Mouse (Mus musculus): ENCODE results near the gene Fosb. TPM values are rescaled to one million over a fixed set of nuclear protein-coding genes. Genes with fewer than 3 reads are reported as not detected.

The Fosb gene
- polyA plus RNA-seq, 1 experiment: 2.1 TPM

DNA sequence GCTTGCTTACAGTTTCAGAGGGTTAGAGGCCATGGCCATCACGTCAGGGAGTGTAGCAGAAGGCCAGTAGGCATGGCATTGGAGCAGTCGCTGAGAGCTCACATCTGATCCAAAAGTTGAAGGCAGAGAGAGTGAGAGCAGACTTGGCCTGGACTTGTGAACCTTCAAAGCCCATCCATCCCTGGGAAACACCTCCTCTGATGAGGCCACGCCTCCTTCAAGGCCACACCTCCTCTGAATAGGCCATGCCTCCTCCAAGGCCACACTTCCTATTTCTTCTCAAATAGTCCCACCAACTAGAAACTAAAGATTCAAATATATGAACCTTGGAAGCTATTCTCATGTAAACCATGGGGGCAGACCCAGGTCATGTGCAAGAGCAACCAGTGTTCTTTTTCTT, 25.7 kb upstream of the Fosb start:
- Histone ChIP-seq H3K4me3 (ENCODE audit: insufficient read depth, low read length) (no peak overlapping the region), H3K27ac (ENCODE audit: insufficient read depth, low read length) (no peak overlapping the region), H3K4me1 (ENCODE audit: control insufficient read depth, insufficient read depth, low read length) (0 out of 2 replicates have a peak, but pooled peaks cover 2% of the 10 kb centered on the region)
- TF ChIP-seq POLR2A (IDR thresholded peaks at IDR 0.05; ENCODE audit: low read depth, low read length): no peak
- no peak for TF ChIP-seq CTCF (IDR thresholded peaks at IDR 0.05; ENCODE audit: borderline replicate concordance, insufficient read depth, low read length)

DNA sequence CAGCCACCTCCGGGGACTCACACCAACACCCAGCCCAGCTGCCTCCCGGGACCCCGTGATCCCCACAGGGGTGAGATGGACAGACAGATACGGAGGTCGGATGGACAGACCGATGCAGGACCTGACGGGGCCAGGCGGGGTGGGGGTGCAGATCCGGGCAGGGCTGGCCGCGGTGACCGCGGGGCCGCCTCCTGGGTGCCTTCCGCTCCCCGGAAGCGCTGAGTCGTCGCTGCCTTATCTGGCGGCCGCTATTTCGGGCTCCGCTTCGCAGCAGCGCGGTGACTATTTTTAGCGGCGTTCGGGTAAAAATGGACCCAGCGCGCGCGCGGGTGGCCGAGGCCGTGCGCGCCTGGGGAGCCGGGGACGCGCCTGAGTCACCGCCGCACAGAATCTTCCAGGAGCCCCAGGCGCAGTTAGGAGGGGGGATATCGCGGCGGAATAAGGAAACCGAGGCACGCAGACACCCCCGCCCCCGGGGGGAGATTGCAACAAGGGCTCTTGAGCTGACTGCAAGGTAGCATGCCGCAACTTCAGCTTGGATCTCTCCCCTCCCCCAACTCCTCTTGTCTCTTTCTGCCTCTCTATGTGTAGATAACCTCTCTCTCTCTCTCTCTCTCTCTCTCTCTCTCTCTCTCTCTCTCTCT, 23.0 kb upstream of the Fosb start:
- Histone ChIP-seq H3K27ac (ENCODE audit: insufficient read depth, low read length) (peak overlapping the region; percentile 86), H3K4me1 (ENCODE audit: control insufficient read depth, insufficient read depth, low read length) (no peaks in the 10 kb centered on the region), H3K4me3 (ENCODE audit: insufficient read depth, low read length) (peak overlapping the region; percentile 81)
- TF ChIP-seq CTCF (IDR thresholded peaks at IDR 0.05; ENCODE audit: borderline replicate concordance, insufficient read depth, low read length) (no peak), POLR2A (IDR thresholded peaks at IDR 0.05; ENCODE audit: low read depth, low read length) (peak; percentile 14; the same call in 1 of the 2 replicates)

DNA sequence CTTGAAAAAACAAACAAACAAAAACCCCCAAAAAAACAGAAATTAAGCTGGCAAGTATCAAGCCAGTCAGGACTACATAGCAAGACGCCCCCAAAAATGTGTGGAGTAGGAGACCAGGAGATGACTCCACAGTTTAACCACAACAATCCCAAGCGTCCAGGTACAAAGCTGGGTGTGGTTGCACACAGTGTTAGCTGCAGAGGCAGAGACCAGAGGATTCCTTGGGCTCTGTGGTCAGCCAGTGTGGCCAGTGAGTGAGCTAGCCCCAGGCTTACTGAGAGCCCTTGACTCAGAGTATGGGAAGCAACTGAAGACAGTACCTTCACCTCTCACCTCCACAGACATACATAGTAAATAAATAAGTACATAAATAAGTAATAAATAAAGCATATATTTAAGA, 22.1 kb upstream of the Fosb start:
- Histone ChIP-seq H3K4me3 (ENCODE audit: insufficient read depth, low read length) (no peak overlapping the region), H3K4me1 (ENCODE audit: control insufficient read depth, insufficient read depth, low read length) (no peaks in the 10 kb centered on the region), H3K27ac (ENCODE audit: insufficient read depth, low read length) (no peak overlapping the region)
- TF ChIP-seq CTCF (IDR thresholded peaks at IDR 0.05; ENCODE audit: borderline replicate concordance, insufficient read depth, low read length) (no peak), POLR2A (IDR thresholded peaks at IDR 0.05; ENCODE audit: low read depth, low read length) (no peak)

DNA sequence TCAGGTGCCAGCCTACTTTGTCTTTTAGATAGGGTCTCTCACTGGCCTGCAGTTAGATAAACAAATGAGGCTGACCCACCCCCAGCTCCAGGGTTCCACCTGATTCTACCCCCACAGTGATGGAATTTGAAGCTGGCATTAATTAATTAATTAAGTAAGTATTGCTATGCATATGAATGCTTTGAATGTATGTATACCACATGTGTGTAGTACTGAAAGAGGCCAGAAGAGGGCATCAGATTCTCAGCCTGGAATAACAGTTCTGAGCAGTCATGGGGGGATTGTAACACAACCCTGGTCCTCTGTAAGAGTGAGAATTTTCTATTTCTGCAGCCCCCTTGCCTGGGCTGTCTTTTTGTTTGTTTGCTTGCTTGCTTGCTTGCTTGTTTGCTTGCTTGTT, 18.6 kb upstream of the Fosb start:
- Histone ChIP-seq H3K4me1 (ENCODE audit: control insufficient read depth, insufficient read depth, low read length) (peaks cover 2% of the 10 kb centered on the region; the same call in 1 of the 2 replicates), H3K4me3 (ENCODE audit: insufficient read depth, low read length) (no peak overlapping the region), H3K27ac (ENCODE audit: insufficient read depth, low read length) (no peak overlapping the region)
- no peak for TF ChIP-seq CTCF (IDR thresholded peaks at IDR 0.05; ENCODE audit: borderline replicate concordance, insufficient read depth, low read length)
- TF ChIP-seq POLR2A (IDR thresholded peaks at IDR 0.05; ENCODE audit: low read depth, low read length): no peak

DNA sequence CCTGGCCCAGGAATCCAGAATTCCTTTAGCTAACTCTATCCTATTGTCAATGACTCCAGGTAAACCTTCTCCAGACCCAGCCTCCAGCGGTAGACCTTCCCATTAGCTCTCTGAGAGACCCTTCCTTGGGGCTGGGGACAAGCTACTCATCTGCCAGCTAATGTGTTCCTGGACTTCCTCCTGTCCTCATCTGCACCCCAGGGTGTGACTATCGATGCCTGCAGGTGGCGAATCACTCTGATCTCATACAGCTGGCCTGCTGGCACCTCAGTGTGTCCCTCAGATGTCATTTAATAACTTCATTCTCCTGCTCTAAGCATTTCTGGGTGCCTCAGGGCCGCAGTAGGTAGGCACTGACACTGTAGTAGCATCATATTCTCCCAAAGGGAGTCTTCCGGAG, 17.9 kb upstream of the Fosb start:
- Histone ChIP-seq H3K4me1 (ENCODE audit: control insufficient read depth, insufficient read depth, low read length) (peaks cover 2% of the 10 kb centered on the region; the same call in 1 of the 2 replicates), H3K4me3 (ENCODE audit: insufficient read depth, low read length) (no peak overlapping the region), H3K27ac (ENCODE audit: insufficient read depth, low read length) (no peak overlapping the region)
- TF ChIP-seq CTCF (IDR thresholded peaks at IDR 0.05; ENCODE audit: borderline replicate concordance, insufficient read depth, low read length) (no peak), POLR2A (IDR thresholded peaks at IDR 0.05; ENCODE audit: low read depth, low read length) (no peak)

DNA sequence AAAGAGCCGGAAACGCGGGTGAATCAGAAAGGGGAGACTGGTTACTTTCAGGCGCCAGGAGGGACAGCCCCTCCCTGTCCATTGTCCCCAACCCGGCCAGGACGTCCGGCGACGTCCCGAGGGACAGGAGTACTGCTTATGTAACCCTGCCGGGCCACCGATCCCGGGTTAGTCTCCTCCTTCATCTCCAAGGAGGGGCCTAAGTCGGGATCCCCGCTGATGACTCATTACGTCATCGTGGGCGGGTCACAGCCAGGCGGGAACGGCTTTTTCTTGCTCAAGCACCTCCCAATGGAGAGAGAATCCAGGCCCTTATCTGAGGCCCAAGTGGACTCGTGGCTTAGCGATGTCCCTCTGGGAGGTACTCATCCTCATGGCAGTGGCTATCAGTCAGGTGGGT, 17.3 kb upstream of the Fosb start:
- Histone ChIP-seq H3K4me1 (ENCODE audit: control insufficient read depth, insufficient read depth, low read length) (peaks cover 2% of the 10 kb centered on the region; the same call in 1 of the 2 replicates), H3K4me3 (ENCODE audit: insufficient read depth, low read length) (peak overlapping the region; percentile 33), H3K27ac (ENCODE audit: insufficient read depth, low read length) (peak overlapping the region; percentile 21; the same call in 1 of the 2 replicates)
- TF ChIP-seq CTCF (IDR thresholded peaks at IDR 0.05; ENCODE audit: borderline replicate concordance, insufficient read depth, low read length) (no peak), POLR2A (IDR thresholded peaks at IDR 0.05; ENCODE audit: low read depth, low read length) (peak; percentile 58)

DNA sequence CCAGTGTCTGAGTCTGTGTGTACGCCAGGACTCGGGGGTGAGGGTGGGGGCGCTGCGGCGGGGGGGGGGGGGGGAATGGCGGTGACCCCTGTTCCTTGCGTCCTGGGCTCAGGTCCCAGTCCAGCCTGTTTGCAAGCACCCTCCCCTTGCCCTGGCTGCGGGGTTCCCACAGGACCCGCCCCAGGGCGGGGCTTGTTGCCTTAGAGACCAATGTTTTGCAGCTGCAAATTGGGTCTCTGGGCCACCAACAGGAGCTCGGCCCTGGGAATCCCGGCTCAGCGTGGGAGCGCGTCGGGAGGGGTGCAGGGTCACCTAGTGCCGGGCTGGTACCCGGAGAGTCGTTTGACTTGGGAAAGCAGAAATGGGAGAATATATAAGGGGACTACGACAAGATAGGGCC, 16.5 kb upstream of the Fosb start:
- peak overlapping the region; percentile 21; the same call in 1 of the 2 replicates for H3K27ac ChIP-seq (ENCODE audit: insufficient read depth, low read length)
- no peak for TF ChIP-seq CTCF (IDR thresholded peaks at IDR 0.05; ENCODE audit: borderline replicate concordance, insufficient read depth, low read length)
- no peak for TF ChIP-seq POLR2A (IDR thresholded peaks at IDR 0.05; ENCODE audit: low read depth, low read length)
- H3K4me1 ChIP-seq (ENCODE audit: control insufficient read depth, insufficient read depth, low read length): peaks cover 2% of the 10 kb centered on the region; the same call in 1 of the 2 replicates
- H3K4me3 ChIP-seq (ENCODE audit: insufficient read depth, low read length): peak overlapping the region; percentile 33

DNA sequence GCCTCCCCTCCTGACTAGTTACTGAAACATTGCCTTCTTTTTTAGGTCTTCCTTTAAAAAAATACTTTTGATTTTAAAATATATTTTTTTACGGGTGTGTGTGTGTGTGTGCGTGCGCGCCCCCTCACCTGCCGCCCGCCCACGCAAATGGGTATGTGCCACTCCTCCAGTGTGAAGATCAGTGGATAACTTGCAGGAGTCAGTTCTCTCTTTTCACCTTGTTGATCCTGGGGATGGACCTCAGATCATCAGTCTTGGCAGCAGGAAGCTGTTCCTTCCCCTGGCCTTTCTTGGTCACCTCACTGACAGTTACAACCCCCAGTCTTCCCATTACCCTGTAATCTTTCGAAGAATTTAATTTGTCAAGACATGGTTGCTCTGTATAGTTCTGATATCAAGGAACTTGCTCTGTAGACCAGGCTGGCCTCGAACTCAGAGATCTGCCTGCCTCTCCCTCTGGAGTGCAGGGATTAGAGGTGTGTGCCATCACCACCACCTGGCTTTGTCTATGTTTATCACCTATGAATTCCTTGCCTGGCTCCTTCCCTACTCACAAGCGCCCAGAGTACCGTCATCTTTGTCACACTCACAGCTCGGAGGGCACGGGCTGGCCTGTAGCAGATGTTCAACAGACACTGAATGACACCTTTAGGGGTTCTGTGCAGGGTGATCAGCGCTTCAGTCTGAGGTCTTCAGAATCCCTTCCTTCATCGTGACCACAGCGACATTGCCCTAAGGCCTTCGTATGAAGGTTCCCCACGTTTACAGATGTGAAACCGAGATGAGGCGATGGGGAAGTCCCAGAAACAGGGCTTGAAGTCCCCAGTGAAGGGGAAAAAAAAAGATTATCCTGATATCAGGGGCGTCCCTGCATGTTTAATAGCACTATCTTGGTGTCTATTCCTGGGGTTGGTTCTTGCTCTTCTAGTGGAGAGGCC, 15.7 kb upstream of the Fosb start:
- Histone ChIP-seq H3K27ac (ENCODE audit: insufficient read depth, low read length) (no peak overlapping the region), H3K4me1 (ENCODE audit: control insufficient read depth, insufficient read depth, low read length) (peaks cover 2% of the 10 kb centered on the region; the same call in 1 of the 2 replicates), H3K4me3 (ENCODE audit: insufficient read depth, low read length) (no peak overlapping the region)
- TF ChIP-seq POLR2A (IDR thresholded peaks at IDR 0.05; ENCODE audit: low read depth, low read length) (no peak), CTCF (IDR thresholded peaks at IDR 0.05; ENCODE audit: borderline replicate concordance, insufficient read depth, low read length) (no peak)

DNA sequence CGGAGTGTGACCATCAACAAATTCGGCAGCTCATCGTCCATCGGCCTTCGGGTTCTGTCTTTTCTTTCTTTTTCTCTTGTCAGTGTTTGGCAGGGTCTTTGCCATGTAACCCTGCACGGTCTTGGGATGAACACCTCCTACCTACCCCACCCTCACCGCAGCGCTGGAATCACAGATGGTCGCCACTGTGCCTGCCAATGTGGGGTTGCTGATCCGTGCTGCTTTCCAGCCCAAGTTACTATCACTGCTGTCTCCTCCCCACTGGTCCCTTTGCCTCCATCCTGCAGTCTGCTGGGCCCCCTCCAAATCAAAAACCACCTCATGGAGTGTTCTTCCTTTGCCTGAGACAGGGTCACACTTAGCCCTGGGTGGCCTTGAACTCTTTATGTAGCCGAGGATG, 14.4 kb upstream of the Fosb start:
- no peak overlapping the region for H3K27ac ChIP-seq (ENCODE audit: insufficient read depth, low read length)
- no peak overlapping the region for H3K4me3 ChIP-seq (ENCODE audit: insufficient read depth, low read length)
- peaks cover 6% of the 10 kb centered on the region; the same call in 1 of the 2 replicates for H3K4me1 ChIP-seq (ENCODE audit: control insufficient read depth, insufficient read depth, low read length)
- no peak for TF ChIP-seq CTCF (IDR thresholded peaks at IDR 0.05; ENCODE audit: borderline replicate concordance, insufficient read depth, low read length)
- no peak for TF ChIP-seq POLR2A (IDR thresholded peaks at IDR 0.05; ENCODE audit: low read depth, low read length)

Data from embryonic fibroblast, embryonic 13.5 days (primary cell).